Mouse (Mus musculus): ENCODE data around the gene Bbs9.
A peak's percentile ranks its signal among the peaks of the same experiment; 100 is the strongest.

Gene Bbs9

DNA sequence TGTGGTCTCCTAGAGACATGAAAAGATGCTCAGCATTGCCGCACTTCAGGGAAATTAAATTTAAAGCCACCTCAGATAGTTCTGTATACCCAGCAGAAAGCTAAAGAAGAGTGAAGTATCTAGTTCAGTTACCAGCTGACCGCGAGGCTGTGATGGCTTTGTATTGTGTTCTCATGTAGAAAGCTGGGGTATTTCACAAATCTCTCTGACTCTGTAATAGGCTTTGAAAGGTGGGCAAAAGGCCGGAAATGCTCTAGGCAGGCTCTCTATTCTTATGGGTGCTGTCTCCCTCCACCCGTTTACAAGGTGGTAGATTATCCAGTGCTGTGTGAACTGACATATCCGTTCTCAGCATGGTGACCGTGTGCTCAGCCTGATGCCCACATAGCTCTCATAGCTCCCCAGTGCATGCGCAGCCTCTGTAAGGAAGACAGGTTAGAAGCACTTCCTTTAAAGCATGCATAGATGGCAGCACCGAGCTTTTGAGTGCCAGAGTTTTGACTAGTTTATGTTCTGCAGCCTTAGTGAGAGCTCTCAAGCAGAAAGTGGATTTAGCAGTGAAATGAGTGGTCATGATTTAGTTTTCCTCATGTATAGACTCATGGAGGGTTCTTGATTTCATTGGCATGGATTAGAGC lies 57.4 kb downstream of the Bbs9 start:
- DNase-seq (ENCODE audit: low read depth, low spot score), result peak; percentile 60

GRCm38 (mm10) chr9:22537767-22538373 lies 62.4 kb downstream of the Bbs9 start:
- no peak for DNase-seq (ENCODE audit: low read depth, low spot score)

GRCm38 (mm10) chr9:22539546-22539945 lies 64.0 kb downstream of the Bbs9 start:
- DNase-seq (ENCODE audit: low read depth, low spot score), result no peak

DNA sequence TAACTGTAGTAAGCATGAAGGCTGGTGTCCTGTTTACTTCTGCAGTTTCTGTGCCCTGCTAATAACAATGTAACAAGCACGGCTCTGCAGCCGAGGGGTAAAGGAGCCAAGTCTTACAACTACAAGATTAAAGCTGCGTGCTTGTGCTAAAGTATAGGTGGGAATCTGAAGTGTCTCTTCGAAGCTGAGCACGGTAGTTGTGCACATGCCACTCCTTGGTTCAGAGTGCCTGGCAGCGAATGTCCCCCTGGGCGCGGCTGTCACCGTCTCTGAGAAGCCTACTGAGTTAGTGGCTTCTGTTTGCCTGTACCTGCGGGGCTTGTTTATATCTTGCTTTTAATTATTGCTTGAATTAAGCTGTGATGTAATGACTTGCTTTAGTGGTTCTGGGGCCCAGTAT lies 65.6 kb downstream of the Bbs9 start:
- DNase-seq (ENCODE audit: low read depth, low spot score), result no peak

DNA sequence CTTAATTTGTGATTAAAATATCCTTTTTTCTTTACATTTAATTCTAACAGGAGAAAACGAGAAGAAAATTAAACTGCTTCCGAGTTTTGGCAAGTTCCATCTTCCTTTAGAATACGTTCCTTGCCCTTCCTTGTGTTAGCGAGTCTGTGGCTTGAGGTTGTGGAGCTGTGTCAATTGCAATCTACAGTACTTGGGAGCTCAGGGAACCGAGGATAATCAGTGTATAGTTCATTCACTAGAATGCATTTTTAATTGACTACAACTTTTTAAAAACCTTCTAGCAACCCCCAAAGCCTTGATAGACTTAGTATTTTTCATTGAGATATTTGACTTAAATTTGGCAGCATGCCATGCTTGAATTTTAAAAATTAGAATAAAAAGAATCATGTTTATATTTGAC lies 68.0 kb downstream of the Bbs9 start:
- no peak for DNase-seq (ENCODE audit: low read depth, low spot score)

DNA sequence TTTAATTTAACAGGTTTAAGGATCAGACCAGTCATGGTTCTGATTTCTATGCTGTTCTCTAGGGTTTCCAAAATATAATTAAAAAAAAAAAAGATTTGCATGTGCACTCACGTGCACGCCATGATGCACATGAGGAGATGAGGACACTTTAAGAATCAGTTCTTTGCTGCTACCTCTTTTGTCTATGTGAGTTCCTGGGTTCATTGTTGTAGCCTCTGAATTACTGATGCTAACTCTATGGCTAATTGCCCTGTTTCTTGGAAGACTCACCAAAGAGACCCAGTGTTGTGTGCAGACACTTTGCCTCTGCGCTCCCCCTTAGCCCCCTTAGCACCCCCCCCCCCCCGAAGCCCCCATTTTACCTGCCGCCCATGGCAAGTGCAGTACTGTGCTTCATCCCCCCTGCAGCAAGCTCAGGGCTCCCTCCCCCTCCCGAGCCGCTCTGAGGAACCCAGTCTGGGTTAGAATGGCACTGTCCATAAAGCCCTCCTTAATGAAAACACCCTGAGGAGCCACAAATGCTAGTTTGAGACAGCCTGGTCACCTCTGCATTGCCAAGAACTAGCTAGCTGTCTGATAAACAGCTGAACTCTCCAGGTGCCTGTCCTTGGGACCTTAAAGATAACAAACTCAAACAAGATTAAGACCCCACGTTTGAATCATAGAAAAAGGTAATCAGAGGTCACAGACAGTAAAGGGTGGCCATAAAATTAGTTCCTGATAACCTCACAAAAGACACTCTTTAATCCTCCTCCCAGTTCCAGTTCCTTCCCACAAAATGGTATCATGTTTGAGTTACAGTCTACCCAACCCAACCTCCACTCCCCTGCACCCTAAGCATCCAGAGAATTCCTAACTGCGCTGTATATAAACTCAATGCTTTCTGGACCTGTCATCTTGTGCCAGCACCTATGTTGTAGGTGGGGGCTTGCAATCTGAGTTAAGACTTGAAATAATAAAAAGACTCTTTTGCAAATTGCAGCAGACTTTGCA lies 69.1 kb downstream of the Bbs9 start:
- DNase-seq (ENCODE audit: low read depth, low spot score), result no peak

DNA sequence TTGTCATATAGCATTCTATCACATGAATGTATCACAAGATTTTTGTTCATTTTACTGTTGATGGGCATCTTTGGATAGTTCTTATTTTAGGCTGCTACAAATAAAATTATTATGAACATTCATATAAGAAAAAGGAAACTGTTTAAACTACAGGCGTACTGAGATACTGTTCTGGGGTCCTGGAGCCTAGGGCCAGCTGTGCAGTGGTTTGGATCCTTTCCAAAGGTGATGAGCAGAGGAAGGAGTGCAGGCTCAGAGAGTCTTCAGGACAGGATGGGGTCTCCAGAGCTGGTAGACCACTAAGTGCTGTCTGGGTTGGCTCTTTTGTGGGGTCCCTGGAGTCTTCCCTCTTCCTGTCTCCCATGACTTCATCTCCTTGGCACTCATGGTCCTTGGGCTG lies 75.8 kb downstream of the Bbs9 start:
- DNase-seq (ENCODE audit: low read depth, low spot score), result no peak

- no peak for DNase-seq (ENCODE audit: low read depth, low spot score)
These were observed 80.6 kb downstream of the Bbs9 start for GRCm38 (mm10) chr9:22556076-22556475.

- peak; percentile 86 for DNase-seq (ENCODE audit: low read depth, low spot score)
These were observed 82.0 kb downstream of the Bbs9 start for GRCm38 (mm10) chr9:22557467-22557866.

- no peak for DNase-seq (ENCODE audit: low read depth, low spot score)
These were observed 88.3 kb downstream of the Bbs9 start for GRCm38 (mm10) chr9:22563612-22564347.

DNA sequence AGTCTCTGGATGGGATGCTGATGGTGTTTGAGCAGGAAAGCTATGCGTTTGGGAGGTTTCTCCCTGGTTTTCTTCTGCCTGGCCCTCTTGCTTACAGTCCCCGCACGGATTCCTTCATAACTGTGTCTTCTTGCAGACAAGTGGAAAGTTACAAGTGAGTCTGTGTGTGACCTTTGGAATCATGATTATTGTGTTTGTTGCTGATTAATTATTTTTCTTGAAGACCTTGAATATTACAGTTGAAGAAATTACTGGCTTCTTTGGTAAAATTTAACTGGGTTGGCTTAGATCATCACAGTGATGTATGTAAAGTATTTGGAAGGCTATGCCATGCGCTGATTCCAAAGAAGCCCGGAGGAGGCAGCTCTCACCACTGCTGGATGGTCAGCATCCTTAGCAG lies 92.2 kb downstream of the Bbs9 start:
- DNase-seq (ENCODE audit: low read depth, low spot score), result no peak

DNA sequence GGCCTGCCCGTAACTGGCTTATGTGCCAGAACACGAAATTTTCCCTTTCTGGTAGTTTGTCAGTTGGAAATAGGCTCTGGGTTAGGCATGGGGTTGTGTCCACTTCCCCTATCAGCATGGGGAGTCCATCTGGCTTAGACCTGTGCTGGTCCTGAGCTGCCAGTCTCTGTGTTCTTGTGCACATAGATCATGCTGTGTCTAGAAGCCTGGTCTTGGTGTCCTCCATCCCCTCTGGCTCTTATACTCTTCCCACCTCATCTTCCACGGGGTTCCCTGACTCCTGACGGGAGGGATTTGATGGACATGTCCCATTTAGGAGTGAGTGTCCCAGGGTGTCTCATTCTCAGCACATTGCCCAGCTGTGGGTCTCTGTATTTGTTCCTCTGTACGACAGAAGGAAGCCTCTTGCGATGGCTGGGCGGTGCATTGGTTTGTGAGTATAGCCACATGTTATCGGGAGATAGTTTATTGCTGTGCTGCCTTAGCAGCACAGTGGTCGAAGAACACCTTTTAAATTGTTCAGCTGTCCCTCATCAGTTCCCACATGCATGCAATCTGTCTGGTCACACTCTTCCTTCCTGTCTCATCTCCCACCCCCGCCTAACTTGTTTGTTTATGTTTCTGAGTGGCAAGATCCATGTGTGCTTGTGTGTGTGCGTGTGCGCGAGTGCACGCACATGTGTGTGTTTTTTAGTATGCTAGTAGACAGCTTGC lies 101.1 kb downstream of the Bbs9 start:
- DNase-seq (ENCODE audit: low read depth, low spot score), result no peak

GRCm38 (mm10) chr9:22578266-22578665 lies 102.8 kb downstream of the Bbs9 start:
- no peak for DNase-seq (ENCODE audit: low read depth, low spot score)

- DNase-seq (ENCODE audit: low read depth, low spot score), result no peak
These were observed 108.7 kb downstream of the Bbs9 start for GRCm38 (mm10) chr9:22584221-22584620.

- no peak for DNase-seq (ENCODE audit: low read depth, low spot score)
These were observed 117.5 kb downstream of the Bbs9 start for GRCm38 (mm10) chr9:22593032-22593431.

GRCm38 (mm10) chr9:22596650-22597049 lies 121.1 kb downstream of the Bbs9 start:
- no peak for DNase-seq (ENCODE audit: low read depth, low spot score)

GRCm38 (mm10) chr9:22613271-22613824 lies 137.8 kb downstream of the Bbs9 start:
- DNase-seq (ENCODE audit: low read depth, low spot score), result no peak

GRCm38 (mm10) chr9:22619245-22619644 lies 143.7 kb downstream of the Bbs9 start:
- DNase-seq (ENCODE audit: low read depth, low spot score), result no peak

DNA sequence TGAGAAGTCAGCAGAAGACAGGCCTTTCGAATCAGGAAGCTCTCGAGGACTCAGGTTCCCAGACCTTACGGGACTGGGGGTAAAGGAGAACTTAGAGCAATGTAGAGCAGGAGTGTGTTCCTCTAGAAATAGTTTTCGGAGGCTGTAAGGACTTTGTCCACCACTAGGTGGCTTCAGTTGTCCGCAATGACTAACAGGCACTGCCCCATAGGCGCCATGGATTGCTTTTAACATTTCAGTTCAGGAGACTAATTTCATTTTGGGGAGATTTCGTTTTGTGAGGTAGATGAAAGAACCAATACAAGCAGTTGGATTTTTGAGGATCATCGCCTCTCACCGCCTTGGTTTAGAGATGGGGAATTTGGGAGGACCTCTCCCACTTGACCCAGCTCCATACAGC lies 149.5 kb downstream of the Bbs9 start:
- DNase-seq (ENCODE audit: low read depth, low spot score), result peak; percentile 61

DNA sequence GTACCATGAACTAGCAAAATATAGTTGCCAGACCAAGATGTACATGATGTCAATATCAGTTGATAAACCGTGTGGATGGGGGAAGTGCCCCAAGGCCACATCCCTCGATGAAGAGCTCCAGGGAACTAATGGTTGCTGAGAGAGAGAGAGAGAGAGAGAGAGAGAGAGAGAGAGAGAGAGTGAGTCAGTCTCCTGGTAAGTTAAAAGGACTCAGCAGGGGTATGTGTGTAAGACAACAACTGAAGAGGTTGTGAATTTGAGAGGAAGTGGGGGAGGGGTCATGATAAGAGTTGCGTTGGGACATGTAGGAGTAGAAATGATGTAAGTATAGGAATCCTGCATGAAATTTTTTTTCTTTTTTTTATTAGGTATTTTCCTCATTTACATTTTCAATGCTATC lies 150.5 kb downstream of the Bbs9 start:
- no peak for DNase-seq (ENCODE audit: low read depth, low spot score)

GRCm38 (mm10) chr9:22627912-22628311 lies 152.4 kb downstream of the Bbs9 start:
- DNase-seq (ENCODE audit: low read depth, low spot score), result no peak
